Mouse (Mus musculus) midbrain, embryonic 16.5 days (tissue): ENCODE results near the gene Chrm3. TPM values are rescaled to one million over a fixed set of nuclear protein-coding genes. Genes with fewer than 3 reads are reported as not detected.
A peak's percentile ranks its signal among the peaks of the same experiment; 100 is the strongest.

Source experiments
- ATAC-seq: fragments of 200-750 bp; cut with Nextera tagmentation; 2 replicates; pipeline ENCODE4 v1.8.0; 2017; ENCODE audit warnings: moderate TSS enrichment
- H3K27ac ChIP-seq: fragments of 300-500 bp; sonication (generic); 2 replicates; pipeline ENCODE4 v1.5.1; 2014; ENCODE audit warnings: mild to moderate bottlenecking, low read length, mixed read lengths
- H3K27me3 ChIP-seq: fragments of 300-500 bp; sonication (generic); 2 replicates; pipeline ENCODE4 v1.6.1; 2014; ENCODE audit warnings: low read depth, low read length, mixed read lengths; ENCODE audit not compliant: control insufficient read depth, insufficient read depth
- H3K36me3 ChIP-seq: fragments of 300-500 bp; sonication (generic); 2 replicates; pipeline ENCODE4 v1.6.1; 2014; ENCODE audit warnings: mild to moderate bottlenecking, low read length, moderate library complexity, mixed read lengths; ENCODE audit not compliant: control insufficient read depth, insufficient read depth
- H3K4me1 ChIP-seq: fragments of 300-500 bp; sonication (generic); 2 replicates; pipeline ENCODE4 v1.6.1; 2014; ENCODE audit warnings: mild to moderate bottlenecking, low read length, mixed read lengths; ENCODE audit not compliant: control insufficient read depth, insufficient read depth
- H3K4me2 ChIP-seq: fragments of 300-500 bp; sonication (generic); 2 replicates; pipeline ENCODE4 v1.6.1; 2014; ENCODE audit warnings: mild to moderate bottlenecking, low read length, mixed read lengths
- H3K4me3 ChIP-seq: fragments of 300-500 bp; sonication (generic); 2 replicates; pipeline ENCODE4 v1.5.1; 2014; ENCODE audit warnings: low read depth, mild to moderate bottlenecking, low read length, moderate library complexity, mixed read lengths
- H3K9ac ChIP-seq: fragments of 300-500 bp; sonication (generic); 2 replicates; pipeline ENCODE4 v1.6.1; 2014; ENCODE audit warnings: low read depth, low read length, mixed read lengths
- H3K9me3 ChIP-seq: fragments of 300-500 bp; sonication (generic); replicated peaks from 2 replicates; pipeline ENCODE4 v1.6.1; 2014; ENCODE audit warnings: mild to moderate bottlenecking, low read length, mixed read lengths; ENCODE audit not compliant: control insufficient read depth, poor library complexity, severe bottlenecking
- WGBS: fragments of 180-500 bp; shearing (Covaris S2); extraction: QIAGEN DNeasy Blood & Tissue Kit; methylation state at CpG from one replicate; pipeline ENCODE4 v1.1.7; 2014; 5-methylcytosine and 5-hydroxymethylcytosine counted together
- polyA plus RNA-seq: library from polyadenylated mRNA; unstranded; fragments of >200 nt; fragmentation: Nextera tagmentation; extraction: Ambion mirVana; gene quantifications from 2 replicates; pipeline ENCODE4 v1.2.1, GENCODE M21; 2015

Chrm3 gene
- polyA plus RNA-seq, 1 experiment from 2014 or later: 5.0 TPM

GRCm38 (mm10) chr13:10071165-10071564, 289.5 kb downstream of the Chrm3 start:
- Histone ChIP-seq H3K27me3 (no peaks in the 10 kb centered on the region), H3K36me3 (no peaks in the 10 kb centered on the region), H3K9ac (no peak overlapping the region), H3K4me3 (no peak overlapping the region), H3K4me2 (no peak overlapping the region), H3K4me1 (no peaks in the 10 kb centered on the region; the same call in 1 of the 2 replicates), H3K27ac (no peak overlapping the region), H3K9me3 (no peaks in the 10 kb centered on the region)
- peak; percentile 75; the same call in 1 of the 2 replicates for ATAC-seq
- 25% methylated on average over 5 of the region's 5 CpGs for WGBS

- Histone ChIP-seq H3K4me2 (no peak overlapping the region), H3K27me3 (no peaks in the 10 kb centered on the region), H3K9ac (no peak overlapping the region), H3K9me3 (no peaks in the 10 kb centered on the region), H3K27ac (no peak overlapping the region), H3K36me3 (no peaks in the 10 kb centered on the region), H3K4me1 (no peaks in the 10 kb centered on the region; the same call in 1 of the 2 replicates), H3K4me3 (no peak overlapping the region)
- no peak for ATAC-seq
- 92% methylated on average over 10 of the region's 10 CpGs for WGBS
These were observed 291.6 kb downstream of the Chrm3 start for GRCm38 (mm10) chr13:10068927-10069580.

GRCm38 (mm10) chr13:10066829-10067618, 293.6 kb downstream of the Chrm3 start:
- no peaks in the 10 kb centered on the region for H3K27me3 ChIP-seq
- no peaks in the 10 kb centered on the region for H3K36me3 ChIP-seq
- 87% methylated on average over 12 of the region's 12 CpGs for WGBS
- H3K27ac ChIP-seq: no peak overlapping the region
- H3K4me3 ChIP-seq: no peak overlapping the region
- H3K4me1 ChIP-seq: no peaks in the 10 kb centered on the region; the same call in 1 of the 2 replicates
- no peak overlapping the region for H3K9ac ChIP-seq
- H3K4me2 ChIP-seq: no peak overlapping the region
- no peaks in the 10 kb centered on the region for H3K9me3 ChIP-seq
- ATAC-seq: no peak

- H3K4me1 ChIP-seq: no peaks in the 10 kb centered on the region
- no peak overlapping the region for H3K9ac ChIP-seq
- H3K4me3 ChIP-seq: no peak overlapping the region
- H3K9me3 ChIP-seq: no peaks in the 10 kb centered on the region
- H3K27ac ChIP-seq: no peak overlapping the region
- no peaks in the 10 kb centered on the region for H3K27me3 ChIP-seq
- H3K36me3 ChIP-seq: no peaks in the 10 kb centered on the region
- WGBS: 49% methylated on average over 2 of the region's 2 CpGs
- no peak for ATAC-seq
- no peak overlapping the region for H3K4me2 ChIP-seq
These were observed 294.9 kb downstream of the Chrm3 start for GRCm38 (mm10) chr13:10065776-10066175.

DNA sequence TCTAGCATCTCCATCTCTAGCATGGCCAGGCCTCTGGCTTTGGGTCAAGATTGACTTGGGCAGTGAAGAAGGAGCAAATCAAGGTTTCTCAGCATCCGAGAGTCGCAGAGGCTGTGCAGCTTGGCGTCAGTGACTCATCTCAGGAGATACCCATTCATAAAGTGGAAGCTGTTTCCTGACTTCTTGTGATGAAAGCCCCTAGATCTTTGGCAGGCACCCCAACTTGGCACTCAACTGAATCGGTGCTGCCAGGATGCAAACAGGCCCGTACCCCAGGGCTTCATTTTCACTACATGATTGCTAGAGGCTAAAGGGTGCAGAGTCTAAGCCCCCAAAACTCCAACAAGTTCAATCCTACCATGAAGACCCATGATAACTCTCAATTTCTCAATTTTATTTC, 298.0 kb downstream of the Chrm3 start:
- no peak overlapping the region for H3K27ac ChIP-seq
- H3K9ac ChIP-seq: no peak overlapping the region
- H3K9me3 ChIP-seq: no peaks in the 10 kb centered on the region
- H3K36me3 ChIP-seq: no peaks in the 10 kb centered on the region
- no peak for ATAC-seq
- no peaks in the 10 kb centered on the region for H3K4me1 ChIP-seq
- no peak overlapping the region for H3K4me3 ChIP-seq
- H3K27me3 ChIP-seq: no peaks in the 10 kb centered on the region
- H3K4me2 ChIP-seq: no peak overlapping the region
- WGBS: 89% methylated on average over 5 of the region's 5 CpGs

GRCm38 (mm10) chr13:10058993-10059392, 301.7 kb downstream of the Chrm3 start:
- Histone ChIP-seq H3K27me3 (no peaks in the 10 kb centered on the region), H3K36me3 (no peaks in the 10 kb centered on the region), H3K9ac (no peak overlapping the region), H3K9me3 (no peaks in the 10 kb centered on the region), H3K4me1 (no peaks in the 10 kb centered on the region), H3K4me3 (no peak overlapping the region), H3K27ac (no peak overlapping the region), H3K4me2 (no peak overlapping the region)
- 38% methylated on average over 1 of the region's 1 CpGs for WGBS
- no peak for ATAC-seq

DNA sequence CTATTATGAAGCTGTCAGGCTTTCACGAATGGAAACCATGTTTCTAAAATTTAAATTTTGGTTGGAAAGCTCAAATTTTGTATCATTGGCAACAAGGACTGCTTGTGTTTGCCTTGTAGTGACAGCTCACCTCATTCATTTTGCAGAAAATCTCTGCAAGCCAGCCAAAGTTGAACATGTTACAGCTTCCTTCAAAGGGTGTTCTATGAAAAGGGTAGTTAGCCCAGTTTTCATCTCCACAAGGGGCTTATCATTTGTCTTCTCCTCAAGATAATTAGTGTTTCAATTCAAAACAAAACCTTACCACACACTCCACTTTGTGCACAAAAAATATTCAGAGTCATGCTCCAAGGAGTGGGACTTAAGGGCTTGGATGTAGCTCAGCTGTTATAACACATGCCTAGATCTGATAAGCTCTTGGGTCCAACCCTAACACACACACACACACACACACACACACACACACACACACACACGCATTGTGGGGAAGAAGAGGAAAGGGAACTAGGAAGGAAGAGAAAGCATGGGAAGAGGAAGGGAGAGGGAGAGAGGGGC, 302.9 kb downstream of the Chrm3 start:
- 90% methylated on average over 2 of the region's 2 CpGs for WGBS
- Histone ChIP-seq H3K9ac (no peak overlapping the region), H3K36me3 (no peaks in the 10 kb centered on the region), H3K27me3 (no peaks in the 10 kb centered on the region), H3K4me3 (no peak overlapping the region), H3K4me2 (no peak overlapping the region), H3K4me1 (no peaks in the 10 kb centered on the region), H3K9me3 (no peaks in the 10 kb centered on the region), H3K27ac (no peak overlapping the region)
- ATAC-seq: no peak

DNA sequence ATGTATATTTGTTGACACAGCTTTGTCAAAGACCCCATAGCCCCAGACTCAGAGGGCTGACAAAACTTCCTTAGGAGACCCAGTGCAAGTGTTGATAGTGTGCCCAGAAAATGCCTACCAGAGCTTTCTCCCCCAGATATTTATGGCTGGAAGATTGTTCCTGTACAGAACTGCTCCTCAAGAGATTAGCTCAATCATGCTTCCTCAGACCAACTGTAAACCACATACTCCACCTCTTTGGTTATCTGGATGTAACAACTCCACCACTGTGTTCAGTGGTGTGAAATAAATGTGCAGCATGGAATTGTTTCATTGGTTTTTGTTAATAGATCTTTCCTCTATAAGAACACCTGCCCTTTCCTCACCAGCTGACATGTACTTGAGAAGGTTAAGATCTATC, 306.6 kb downstream of the Chrm3 start:
- H3K9me3 ChIP-seq: no peaks in the 10 kb centered on the region

DNA sequence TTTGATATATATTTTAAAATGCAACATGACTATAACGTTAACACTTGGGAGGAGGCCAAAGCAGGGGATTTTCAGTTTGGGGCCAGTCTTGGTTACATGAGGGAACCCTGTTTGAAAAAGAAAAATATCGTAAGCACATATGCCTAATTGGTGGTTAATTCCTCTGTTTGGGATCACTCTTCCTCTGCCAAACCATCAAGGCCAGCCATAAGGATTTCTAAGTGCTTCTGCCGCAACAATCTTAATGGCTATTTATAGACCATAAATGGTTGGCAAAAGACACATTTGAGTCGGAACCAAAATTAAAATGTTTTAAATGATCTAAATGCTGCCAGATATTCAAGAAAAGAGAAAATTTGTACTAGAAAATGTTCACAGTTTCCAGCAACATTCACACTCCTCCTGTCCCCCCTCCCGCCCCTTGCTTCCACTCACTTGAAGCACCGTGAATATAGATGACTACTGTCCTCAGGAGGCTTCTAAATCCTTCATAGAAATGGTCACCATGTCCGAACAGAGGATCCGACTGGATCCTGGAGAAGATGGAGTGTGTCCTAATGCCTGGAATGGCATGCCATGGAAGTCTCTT, 307.3 kb downstream of the Chrm3 start:
- WGBS: 91% methylated on average over 8 of the region's 8 CpGs
- Histone ChIP-seq H3K9ac (no peak overlapping the region), H3K27ac (no peak overlapping the region), H3K4me2 (no peak overlapping the region), H3K27me3 (no peaks in the 10 kb centered on the region), H3K4me3 (no peak overlapping the region), H3K9me3 (no peaks in the 10 kb centered on the region), H3K4me1 (no peaks in the 10 kb centered on the region), H3K36me3 (no peaks in the 10 kb centered on the region)
- no peak for ATAC-seq

More for the DNA sequence above, 306.6 kb downstream of the Chrm3 start:
- H3K4me3 ChIP-seq: no peak overlapping the region
- H3K27me3 ChIP-seq: no peaks in the 10 kb centered on the region
- no peak overlapping the region for H3K4me2 ChIP-seq
- no peak for ATAC-seq
- no peak overlapping the region for H3K9ac ChIP-seq
- H3K4me1 ChIP-seq: no peaks in the 10 kb centered on the region
- no peaks in the 10 kb centered on the region for H3K36me3 ChIP-seq
- no peak overlapping the region for H3K27ac ChIP-seq
